Mouse (Mus musculus): ENCODE measurements at regions not wholly inside any gene's neighbourhood (a gene's known extent, or its start where the extent isn't known, plus 50 kb on each side); places are given as distances from the start of the nearest gene placed in this dataset.
A peak's percentile ranks its signal among the peaks of the same experiment; 100 is the strongest.

DNA sequence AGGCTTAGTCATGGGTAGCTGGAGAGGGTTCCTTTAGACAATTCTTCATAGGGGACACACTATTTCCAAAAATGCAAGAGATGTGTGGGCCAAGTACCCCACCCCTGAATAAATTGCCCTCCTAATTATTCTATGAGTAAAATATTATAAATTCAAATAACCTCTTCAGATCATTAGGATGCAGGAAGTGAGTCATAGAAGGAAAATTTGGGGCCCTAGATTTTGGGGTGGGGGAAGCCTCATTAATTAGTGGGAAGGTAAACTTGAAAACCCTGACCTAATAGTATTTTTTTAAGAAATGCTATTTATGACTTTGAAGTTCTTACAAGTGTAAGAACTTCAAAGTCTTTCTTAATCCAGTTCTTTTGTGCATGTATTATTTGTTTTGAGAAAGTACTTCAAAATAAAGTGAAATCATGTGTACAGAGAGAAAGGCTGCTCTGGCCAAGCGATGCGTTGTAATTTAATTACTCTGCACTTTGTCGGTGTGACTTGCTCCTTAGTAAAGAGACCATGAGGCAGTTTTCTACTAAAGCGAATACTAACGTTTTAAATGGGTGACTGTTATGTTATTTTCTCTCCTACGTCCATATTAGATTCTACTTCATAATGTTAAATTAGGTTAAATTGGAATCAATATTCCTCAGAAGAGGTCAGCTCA is 200.6 kb downstream of the Tgfb2 start:
- DNase-seq: no peak

DNA sequence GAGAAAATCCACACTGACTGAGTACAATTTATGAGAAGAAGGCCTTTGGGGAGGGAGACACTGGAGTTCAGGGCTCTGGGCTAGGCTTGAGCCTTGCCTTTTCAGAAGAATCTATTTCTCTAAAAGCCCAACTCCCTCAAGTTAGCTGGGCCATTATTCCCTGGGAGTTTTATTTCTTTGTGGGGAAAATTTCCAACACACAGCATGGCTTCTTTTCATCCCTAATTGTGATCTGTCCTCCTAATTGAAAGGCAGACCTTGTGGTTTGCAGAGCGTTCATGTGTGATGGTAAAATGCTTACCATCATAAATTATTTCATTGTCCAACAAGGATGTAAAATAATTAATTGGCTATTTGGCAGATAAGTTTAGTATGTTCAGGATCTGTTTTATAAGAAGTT is 204.1 kb downstream of the Tgfb2 start:
- no peak for DNase-seq

DNA sequence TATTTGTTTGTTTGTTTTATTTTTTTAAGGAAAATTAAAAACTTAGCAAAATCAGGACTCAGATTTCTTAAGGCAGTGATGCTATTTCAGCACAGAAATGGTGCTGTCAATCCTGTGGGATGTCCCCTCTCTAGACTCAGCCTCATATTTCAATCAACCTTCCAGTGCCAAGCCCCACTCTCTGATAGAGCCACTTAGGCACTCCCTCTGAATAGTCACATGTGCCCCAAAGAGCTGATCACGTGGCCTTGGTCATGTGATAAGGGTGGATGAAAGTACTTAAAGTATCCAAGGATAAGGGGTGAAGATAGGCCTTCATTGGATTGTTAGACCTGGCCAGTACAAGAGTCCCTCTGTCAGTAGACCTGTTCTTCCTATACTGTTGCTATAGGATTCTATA is 207.9 kb downstream of the Tgfb2 start:
- no peak for DNase-seq

DNA sequence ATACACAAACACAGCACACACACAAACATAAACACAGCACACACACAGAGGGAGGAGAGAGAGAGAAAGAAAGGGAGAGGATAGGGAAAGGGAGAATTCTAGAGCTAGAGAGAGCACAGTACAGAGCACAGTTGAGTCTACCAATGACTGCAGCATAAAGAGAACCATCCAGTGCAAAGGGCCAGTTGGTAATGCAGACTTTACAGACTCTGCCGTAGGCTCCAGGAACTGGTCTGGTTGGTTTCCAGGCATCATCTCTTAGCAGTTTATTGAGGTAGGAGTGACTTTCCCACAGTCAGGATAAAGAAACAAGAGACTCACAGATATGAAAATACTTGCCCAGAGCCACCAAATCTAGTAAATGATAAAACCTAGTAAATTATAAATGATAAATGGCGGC is 208.5 kb downstream of the Tgfb2 start:
- no peak for DNase-seq

DNA sequence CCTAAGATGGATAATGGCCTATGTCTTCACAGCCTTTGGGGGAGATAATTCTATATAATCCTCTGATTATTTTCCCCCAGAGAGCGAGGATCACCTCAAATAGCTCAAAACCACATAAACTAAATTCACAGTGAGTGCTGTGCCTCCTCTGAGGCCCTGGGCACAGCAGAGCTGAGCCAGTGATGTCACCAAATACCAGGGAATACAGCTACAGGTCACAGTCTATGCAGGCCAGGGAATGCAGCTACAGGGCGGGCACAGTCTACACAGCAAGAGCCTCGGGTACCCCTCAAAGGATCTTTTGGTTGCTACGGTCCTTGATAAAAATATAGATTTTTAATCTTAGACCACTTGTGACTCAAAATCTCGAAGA is 211.4 kb downstream of the Tgfb2 start:
- DNase-seq: no peak

DNA sequence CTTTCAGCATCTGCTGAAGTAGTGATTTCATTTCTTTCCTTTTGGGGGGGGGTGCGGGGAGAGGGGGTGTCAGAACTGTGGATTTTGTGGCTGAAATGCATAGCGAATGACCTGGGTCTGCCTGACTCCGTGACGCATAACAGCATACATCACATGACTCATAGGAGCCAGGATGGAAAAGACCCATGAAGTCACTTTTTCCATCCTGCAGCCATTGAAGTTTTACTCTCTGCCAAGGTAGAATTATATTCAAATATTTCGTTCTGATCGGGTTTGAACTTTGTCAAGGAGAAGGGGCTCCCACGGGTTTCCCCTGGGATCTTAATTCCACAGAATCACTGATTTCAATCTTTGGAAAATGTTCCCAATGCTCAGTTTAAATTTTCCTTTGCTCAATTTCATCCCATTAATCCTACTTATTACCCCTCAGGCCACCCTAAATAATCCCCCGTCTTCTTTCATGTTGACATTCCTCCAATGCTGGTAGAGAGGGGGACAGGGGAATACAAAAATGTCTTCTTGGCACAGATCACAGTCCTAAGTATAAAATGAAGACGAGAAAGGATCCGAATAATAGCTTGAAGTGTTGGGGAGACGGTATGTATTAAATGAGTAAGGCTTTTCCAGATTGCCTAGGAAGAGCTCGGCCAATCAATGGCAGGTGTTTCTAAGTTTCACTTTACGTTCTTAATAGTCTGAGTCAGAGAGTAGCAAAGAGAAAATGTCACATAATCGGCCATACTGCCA is 212.0 kb downstream of the Tgfb2 start:
- DNase-seq: no peak

DNA sequence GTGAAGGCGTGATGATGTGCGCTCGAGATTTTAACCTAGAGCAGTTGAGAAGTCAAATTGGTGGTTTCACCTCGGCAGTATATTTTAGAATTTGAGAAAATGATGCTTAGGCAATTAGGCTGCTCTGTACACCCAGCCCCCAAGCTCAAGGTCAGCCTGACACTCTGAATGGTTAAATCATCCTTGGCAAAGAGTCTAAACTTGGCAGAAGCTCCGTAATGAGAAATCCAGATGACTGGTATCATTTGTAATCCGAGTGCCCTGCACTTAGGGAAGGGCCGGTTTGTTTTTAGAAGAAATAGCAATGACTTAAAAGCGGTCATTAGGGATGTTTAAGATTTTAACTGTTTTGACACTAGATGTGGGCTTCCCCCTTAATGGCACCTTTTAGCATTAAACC is 223.6 kb downstream of the Tgfb2 start:
- DNase-seq: peak; percentile 63

DNA sequence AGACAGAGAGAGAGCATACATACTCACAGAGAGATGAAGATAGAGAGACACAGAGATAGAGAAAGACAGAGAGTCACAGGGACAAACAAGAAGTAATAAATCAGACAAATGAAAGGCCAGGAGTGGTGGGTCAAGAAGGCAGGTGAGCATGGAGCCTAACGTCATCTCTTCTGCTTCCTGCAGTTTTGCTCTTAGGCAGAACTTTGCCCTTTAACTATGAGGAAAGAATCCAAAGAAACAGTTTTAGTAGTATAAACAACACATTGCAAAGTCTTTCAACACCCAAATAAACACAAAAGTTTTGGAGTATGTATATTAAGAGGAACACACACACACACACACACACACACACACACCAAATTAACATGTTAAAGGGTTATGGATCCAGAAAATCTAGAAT is 225.8 kb downstream of the Tgfb2 start:
- DNase-seq: no peak

DNA sequence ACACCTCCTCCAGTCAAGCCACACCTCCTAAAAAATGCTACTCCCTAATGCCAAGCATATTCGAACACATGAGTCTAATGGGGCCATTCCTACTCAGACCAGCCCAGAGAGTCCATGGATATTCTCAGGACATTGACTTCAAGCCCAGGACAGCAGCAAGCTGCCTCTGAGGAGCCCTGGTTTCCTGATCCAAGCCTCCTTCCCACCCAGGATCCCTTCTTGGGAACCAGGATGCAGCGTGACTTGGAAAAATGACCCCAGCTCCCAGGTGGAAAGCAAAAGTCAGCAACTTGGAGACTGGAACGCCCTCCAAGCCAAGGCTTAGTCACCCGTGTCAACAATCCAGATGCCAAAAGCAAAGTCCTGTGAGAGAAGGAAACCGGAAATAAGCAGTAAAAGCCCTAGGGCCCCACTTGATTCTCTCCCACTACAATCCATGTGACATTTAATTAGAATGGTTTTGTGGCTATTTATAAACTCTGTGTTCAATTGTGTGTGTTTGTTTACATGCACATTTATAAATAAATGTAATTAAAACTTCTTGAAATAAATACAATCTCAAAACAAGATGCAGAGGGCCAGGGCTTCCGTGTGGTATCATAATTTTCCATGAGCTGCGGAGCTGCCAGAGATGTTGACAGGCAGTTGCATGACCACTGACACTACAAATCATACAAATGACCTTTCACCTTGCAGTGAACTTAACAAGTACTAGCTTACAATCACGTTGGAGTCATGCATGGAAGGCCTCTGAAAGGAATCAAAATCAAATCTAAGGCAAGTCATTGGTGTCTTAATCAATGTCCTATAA is 227.2 kb downstream of the Tgfb2 start:
- no peak for DNase-seq

DNA sequence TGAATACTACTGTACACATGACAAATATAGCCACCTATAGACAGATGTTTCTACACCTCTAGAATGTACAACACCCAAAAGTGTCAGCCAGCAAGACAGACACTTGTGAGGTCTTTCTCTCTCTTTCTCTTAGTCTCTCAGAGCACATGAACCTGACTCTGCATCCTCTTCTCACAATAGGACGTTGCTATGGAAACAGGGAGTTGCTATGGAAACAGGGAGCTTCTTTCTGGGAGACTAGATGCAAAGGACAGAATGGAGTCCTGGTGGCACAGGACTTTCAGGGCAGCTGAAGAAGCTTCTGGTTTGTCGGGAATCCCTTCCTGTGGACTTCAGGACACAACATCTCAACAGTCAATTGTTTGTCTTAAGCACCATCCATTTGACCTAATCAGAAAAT is 230.9 kb downstream of the Tgfb2 start:
- DNase-seq: no peak

DNA sequence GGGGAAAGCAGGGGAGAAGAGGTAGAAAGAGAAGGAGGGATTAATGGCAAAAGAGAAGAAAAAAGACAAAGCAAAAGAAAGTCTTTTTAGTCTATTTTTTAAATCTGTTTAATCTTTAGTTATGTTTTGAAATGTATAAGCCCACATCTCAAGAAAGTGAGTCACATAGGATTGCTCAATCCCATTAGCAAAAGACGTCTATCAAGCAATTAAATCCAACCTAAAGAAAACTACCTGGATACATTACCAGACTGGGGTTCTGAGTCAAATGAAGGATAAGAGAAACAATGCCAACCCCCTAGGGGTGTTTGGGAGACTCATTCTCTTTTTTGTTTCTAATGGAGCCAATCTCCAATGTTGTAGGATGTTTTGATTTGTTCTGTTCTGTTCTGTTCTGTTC is 231.4 kb downstream of the Tgfb2 start:
- DNase-seq: no peak

DNA sequence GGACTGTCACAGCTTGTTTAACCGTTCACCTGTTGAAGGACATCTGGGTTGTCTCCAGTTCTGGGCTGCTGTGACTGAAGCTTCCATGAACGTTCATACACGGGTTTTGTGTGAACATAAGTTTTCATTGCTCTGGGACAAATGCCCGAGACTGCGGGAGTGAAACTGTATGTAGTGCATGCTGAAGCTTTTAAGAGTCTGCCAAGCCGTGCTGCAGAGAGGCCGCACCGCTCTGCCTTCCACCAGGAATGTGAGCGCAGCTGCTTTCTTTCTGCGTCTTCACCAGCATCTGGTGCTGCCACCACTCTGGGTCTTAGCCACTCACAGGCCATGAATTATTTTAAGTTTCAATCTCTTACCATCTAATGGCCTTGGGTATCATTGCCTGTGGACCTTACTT is 232.8 kb downstream of the Tgfb2 start:
- no peak for DNase-seq

DNA sequence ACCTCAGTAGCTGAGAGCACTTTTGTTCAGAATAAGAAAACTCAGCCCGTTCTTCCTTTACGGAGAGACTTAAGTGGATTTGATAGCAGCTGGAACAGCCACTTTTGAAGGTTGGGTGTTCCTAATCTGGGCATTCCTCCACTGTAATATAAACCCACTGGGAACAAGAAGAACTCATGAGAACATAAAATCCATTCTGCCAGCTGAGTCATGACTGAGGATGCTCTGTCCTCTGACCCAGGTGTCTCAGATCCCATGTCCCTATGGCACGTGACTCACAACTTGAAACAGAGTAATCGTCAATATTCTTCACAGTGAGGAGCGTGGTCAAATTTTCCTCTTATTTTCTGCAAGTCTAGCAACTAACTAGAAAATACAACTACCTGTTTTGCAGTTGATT is 240.3 kb downstream of the Tgfb2 start:
- DNase-seq: no peak

DNA sequence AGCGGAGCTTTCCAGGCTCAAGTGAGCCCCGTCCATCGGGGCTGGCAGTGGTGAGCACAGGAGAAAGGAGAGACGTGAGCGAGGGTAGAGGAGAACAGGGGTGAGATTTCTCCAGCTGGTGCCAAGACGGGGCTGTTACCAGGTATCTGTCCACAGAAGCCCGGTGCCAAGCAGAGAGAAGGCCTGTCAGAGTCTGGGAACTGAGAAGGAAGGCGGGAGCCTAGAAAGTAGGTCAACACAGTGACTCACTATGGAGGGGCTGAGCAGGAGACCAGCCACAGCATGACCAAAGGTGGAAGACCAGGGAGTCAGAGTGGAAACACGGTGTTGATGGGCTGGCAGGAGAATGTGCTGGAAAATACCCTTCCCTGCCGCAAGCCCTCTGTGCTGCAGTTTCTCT is 245.0 kb downstream of the Tgfb2 start:
- DNase-seq: peak; percentile 32

DNA sequence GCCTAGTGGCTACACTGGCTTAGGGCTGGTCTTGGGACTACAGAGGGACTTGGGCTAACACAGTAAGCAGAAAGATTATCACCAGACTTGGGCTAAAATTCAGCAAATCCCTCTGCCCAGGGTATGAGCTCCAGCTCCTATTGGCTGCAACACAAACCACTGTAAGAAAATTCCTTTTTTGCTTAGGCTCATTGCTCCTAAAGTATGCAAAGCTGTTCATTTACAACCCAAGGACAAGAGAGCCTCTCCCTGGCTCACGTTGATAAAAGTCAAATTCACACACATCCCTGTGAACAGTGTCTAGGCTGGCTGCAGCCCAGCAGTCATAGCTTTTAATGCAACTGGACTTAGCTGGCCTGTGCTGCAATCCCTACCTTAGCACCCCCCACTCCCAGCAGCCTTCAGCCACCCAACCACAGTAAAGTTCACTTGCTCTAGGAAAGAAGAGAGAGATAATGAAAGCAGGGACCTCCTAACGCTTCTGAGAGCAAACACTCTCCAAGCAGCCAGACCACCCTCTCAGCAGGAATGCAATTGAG is 247.6 kb downstream of the Tgfb2 start:
- DNase-seq: no peak

DNA sequence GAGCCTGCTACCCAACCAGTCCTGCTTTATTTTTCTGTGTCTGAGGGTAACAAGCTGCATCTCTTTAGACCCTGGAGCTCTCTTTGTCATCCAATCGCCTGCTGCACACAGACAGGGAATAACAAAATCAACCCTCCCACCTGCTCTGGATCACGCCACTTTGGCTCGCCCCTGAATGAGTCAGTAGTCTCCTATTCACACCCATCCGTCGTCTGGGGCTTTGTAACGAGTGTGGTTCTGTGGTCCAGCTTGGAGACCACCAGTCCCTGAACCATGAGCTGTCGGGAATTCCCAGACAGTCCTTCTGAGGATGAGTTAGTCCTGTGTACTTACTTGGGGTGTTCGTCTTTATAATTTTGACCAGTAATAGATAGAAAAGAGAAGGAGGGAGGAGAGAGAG is 248.7 kb downstream of the Tgfb2 start:
- no peak for DNase-seq

DNA sequence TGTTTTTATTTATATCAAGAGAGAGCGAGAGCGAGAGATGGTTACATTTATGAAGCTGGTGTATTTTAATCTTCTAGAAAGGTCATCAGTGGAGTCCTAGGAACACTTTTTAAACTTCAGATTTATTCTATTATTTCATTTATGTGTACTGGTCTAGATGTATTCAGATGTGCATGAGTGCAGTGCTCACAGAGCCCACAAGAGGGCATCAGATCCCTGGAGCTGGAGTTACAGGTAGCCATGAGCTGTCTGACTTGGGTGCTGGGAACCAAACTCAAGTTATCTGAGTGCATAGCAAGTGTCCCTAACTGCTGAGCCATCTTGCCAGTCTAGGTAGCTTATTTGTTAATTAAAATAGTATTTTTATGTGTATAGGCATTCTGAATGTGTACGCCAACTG is 249.7 kb downstream of the Tgfb2 start:
- DNase-seq: no peak

DNA sequence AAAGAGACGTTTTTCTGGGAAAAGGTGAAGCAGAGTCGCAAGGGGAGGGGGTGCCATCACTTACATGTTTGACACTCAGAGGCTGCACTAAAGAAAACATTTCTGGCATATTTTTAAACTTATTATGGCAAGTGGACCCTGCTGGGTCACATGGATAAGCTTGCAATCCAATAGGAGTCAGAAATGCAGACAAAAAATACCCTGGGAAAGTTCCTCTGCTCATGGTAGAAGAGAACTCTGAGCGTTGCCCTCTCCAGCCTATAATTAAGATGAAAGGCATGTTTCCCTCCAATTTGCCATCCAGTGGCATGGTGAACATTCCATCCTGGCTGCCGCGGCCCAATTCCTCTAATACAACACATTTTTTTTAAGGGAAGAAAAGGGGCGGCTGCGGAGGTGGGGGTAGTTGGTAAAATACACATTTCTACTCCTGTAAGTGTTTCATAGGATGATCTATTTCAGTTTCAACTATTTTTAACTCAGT is 250.6 kb downstream of the Tgfb2 start:
- DNase-seq: no peak

DNA sequence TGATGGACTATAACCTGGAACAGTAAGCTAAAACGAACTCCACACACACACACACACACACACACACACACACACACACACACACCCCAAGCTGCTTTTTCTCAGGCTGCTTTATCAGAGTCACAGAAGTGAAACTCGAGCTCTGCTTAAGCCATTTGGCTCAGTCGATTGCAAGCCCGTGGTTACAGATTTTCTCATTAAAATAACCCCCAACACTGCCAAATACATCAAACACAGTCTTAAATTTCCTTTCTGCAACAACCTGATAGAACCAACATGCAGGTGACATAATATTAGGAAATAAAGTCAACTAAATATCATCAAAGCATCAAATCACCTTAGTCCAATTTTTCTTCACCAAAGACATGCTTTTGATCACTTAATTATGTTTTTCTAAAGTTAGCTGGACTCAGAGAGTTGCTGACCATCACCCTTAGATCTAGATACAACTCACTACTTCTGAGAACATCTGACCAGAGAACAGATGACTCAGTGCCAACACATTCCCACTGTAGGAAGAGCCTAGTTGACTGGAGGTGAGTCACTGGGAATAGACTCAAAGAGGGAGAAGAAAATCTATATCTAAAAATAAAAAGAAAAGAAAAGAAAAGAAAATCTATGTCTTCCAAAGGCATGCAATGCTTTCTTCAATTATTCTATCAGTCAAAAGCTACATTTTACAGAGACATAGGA is 251.2 kb downstream of the Tgfb2 start:
- DNase-seq: no peak

DNA sequence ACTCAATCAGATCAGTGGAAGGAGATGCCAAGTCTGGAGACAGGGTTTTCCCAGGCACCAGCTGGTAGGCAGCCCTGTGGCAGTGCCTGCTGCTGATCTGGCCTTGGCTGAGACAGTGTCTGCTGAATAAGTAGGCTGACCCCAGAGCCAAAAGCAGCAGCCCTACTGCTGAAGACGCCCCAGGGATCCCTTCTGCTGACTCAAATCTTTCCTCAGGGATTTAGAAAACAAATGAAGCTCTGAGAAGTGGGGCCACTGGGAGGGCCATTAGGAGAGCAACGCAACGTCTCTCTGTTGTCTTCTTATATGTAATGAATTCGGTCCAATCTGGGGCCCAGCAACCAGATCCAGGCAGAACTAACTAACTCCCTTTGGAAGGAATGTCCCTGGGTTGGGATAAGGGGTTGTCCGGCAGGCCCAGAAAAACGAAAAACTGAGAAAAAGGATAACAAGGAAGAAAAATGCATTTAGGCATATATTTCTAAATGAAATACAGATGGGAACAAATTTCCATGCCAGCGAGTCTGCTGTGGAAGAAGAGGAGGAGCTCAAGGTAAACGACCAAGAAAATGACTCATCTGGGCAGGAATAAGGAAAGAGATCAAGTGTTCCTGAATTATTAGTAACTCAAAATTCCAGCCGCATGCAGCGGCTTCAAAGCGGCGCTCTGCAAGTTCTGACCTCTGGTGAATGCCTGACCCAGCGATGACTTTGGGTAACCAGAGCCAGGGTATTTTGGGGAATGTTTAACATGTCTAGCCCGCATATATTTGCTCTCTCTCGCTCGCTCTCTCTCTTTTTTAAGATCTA is 256.7 kb downstream of the Tgfb2 start:
- DNase-seq: peak; percentile 28

DNA sequence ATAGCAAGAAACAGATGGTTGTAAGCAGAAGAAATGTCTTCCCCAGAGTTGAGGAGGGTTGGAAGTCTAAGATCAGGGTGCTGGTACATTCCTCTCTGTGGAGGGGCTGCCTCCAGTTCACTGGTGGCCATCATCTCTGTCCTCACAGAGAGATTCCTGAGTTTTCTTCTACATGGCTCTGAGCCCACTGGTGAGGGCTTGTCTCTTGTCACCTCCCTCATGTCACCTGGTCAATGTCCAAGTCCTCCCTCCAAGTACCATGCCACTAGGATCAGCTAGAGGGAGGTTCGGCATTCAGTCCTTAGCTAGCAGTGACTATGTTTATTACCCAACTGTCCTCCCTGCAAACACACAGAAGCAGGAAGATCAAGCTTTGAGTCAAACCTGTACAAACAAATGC is 258.3 kb downstream of the Tgfb2 start:
- DNase-seq: no peak

Data from adrenal gland, adult 2 months (tissue).